Mouse (Mus musculus): ENCODE data around the gene Bpgm. TPM values are rescaled to one million over a fixed set of nuclear protein-coding genes. Genes with fewer than 3 reads are reported as not detected.

The Bpgm gene
- total and polyA plus RNA-seq, 3 experiments: 4.9 to 28.6 (median 14.5) TPM

DNA sequence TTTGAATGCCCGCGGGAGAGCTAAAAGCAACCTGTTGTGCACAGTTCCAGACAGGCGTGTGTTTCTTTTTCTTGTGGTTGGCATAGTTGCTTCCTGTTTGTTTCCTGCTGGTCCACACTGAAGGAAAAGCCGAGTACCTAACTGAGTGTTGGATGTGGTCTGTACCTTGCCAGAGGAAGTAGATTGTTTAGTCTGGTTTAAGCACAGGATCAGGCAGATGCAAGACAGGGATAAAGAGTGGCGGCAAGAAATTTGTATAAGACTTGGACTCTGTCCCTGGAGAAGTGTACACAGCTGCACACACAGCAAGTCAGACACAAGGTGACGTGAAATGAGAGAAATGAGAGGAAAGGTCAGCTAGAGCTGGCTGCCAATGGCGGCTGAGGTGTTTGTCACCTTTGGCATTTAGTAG is 19.1 kb downstream of the Bpgm start:
- TF ChIP-seq CTCF (IDR thresholded peaks at IDR 0.05; ENCODE audit: low read depth, low read length) (no peak), GATA2 (IDR thresholded peaks at IDR 0.05; ENCODE audit: borderline replicate concordance, low read depth, low read length) (no peak), TAL1 (conservative IDR thresholded peaks at IDR 0.05; ENCODE audit: low read depth, low read length) (no peak), POLR2AphosphoS5 (IDR thresholded peaks at IDR 0.05; ENCODE audit: insufficient replicate concordance, low read depth, low read length) (no peak), GATA1 (IDR thresholded peaks at IDR 0.05; ENCODE audit: borderline replicate concordance, low read length) (no peak)
- Histone ChIP-seq H3K4me3 (ENCODE audit: low read depth, low read length) (no peak overlapping the region), H3K4me1 (ENCODE audit: insufficient read depth, low read depth, low read length) (peaks cover 5% of the 10 kb centered on the region; the same call in 1 of the 2 replicates), H3K27me3 (ENCODE audit: insufficient read depth, low read length) (no peaks in the 10 kb centered on the region), H3K9me3 (replicated peaks) (no peaks in the 10 kb centered on the region), H3K36me3 (replicated peaks) (peaks cover 57% of the 10 kb centered on the region)
- ATAC-seq (ENCODE audit: extremely low read depth, insufficient number of reproducible peaks, low FRiP score, poor library complexity, severe bottlenecking) (no peak), DNase-seq (ENCODE audit: low spot score) (no peak)

DNA sequence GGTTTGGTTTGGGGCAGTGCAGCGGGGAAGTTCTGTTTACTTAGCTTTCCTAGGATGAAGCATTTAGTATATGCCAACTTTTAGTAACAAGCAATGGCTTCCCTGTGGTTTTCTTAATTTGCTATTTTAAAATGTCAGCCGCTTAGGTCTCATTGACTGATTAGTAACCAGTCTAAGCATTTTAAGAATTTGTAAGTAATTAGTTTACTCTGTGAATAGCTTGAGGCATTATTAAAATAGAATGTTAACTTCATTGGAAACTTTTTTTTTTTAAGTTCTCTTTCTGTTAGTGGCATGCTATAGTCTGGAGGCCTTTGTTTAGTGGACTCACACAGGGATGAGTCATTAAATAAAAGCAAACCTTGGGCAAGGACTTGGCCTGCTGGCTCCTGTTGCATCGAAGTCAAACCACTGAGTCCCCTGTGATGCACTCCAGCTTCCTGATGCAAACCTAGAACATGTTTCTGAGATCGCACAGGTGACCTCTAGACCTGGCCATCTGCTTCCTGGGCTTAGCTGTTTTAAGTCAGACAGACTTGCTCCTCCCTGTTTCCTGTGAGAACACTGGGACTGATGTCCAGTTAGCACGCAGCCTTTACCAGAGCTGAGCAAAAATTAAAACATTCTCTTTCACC is 22.1 kb downstream of the Bpgm start:
- peaks cover 7% of the 10 kb centered on the region; the same call in 1 of the 2 replicates for H3K4me1 ChIP-seq (ENCODE audit: insufficient read depth, low read depth, low read length)
- no peaks in the 10 kb centered on the region for H3K27me3 ChIP-seq (ENCODE audit: insufficient read depth, low read length)
- H3K4me3 ChIP-seq (ENCODE audit: low read depth, low read length): no peak overlapping the region
- TF ChIP-seq POLR2AphosphoS5 (IDR thresholded peaks at IDR 0.05; ENCODE audit: insufficient replicate concordance, low read depth, low read length) (no peak), CTCF (IDR thresholded peaks at IDR 0.05; ENCODE audit: low read depth, low read length) (no peak), GATA1 (IDR thresholded peaks at IDR 0.05; ENCODE audit: borderline replicate concordance, low read length) (no peak)
- ATAC-seq (ENCODE audit: extremely low read depth, insufficient number of reproducible peaks, low FRiP score, poor library complexity, severe bottlenecking) (no peak), DNase-seq (ENCODE audit: low spot score) (no peak)
- no peaks in the 10 kb centered on the region for H3K9me3 ChIP-seq (replicated peaks)
- peaks cover 50% of the 10 kb centered on the region for H3K36me3 ChIP-seq (replicated peaks)

DNA sequence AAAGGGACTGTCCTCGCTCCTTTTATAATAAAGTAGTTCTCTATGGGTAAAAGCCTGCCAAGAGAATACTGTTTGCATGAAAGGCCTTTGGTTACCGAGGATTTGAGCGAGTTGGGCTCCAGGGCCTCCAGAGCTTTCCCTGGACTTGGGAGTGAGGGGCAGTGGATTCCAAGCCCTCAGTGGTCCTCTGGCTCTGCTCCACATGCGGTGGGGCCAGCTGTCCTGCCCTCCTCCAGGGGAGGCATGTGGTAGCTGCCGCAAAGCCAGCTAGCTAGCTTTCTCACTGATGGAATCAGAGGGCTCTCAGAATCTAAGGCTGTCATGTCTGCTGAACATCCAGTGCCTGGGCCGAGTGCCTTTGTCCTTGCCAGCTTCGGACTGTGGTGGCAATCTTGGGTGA is 26.3 kb downstream of the Bpgm start:
- Histone ChIP-seq H3K36me3 (replicated peaks) (peaks cover 50% of the 10 kb centered on the region), H3K9me3 (replicated peaks) (no peaks in the 10 kb centered on the region), H3K4me1 (ENCODE audit: insufficient read depth, low read depth, low read length) (peaks cover 15% of the 10 kb centered on the region), H3K27me3 (ENCODE audit: insufficient read depth, low read length) (no peaks in the 10 kb centered on the region), H3K4me3 (ENCODE audit: low read depth, low read length) (no peak overlapping the region)
- ATAC-seq (ENCODE audit: extremely low read depth, insufficient number of reproducible peaks, low FRiP score, poor library complexity, severe bottlenecking) (no peak), DNase-seq (ENCODE audit: low spot score) (no peak)
- TF ChIP-seq POLR2AphosphoS5 (IDR thresholded peaks at IDR 0.05; ENCODE audit: insufficient replicate concordance, low read depth, low read length): no peak
- TF ChIP-seq GATA1 (IDR thresholded peaks at IDR 0.05; ENCODE audit: borderline replicate concordance, low read length): no peak
- no peak for TF ChIP-seq CTCF (IDR thresholded peaks at IDR 0.05; ENCODE audit: low read depth, low read length)
- no peak for TF ChIP-seq TAL1 (conservative IDR thresholded peaks at IDR 0.05; ENCODE audit: low read depth, low read length)
- no peak for TF ChIP-seq GATA2 (IDR thresholded peaks at IDR 0.05; ENCODE audit: borderline replicate concordance, low read depth, low read length)

DNA sequence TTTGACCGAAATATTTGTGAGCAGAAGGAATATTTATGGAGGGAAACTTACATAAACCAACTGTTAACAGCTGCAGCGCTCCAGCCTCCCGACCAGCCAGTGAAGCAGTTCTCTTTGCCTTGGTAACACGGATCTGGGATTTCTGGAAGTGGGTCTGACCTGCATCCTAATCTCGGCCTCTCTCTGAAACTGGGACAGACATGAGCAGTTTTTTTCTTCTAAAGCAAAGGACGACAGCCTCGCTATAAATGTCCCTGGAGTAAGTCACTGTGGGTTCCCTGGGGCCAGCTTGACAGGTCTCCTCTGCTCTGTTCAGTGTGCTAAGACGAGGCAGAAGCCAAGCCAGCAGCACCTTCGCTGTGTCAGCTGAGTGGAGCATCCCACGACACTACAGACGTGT is 29.9 kb downstream of the Bpgm start:
- Histone ChIP-seq H3K4me3 (ENCODE audit: low read depth, low read length) (no peak overlapping the region), H3K9me3 (replicated peaks) (no peaks in the 10 kb centered on the region), H3K4me1 (ENCODE audit: insufficient read depth, low read depth, low read length) (peaks cover 30% of the 10 kb centered on the region), H3K36me3 (replicated peaks) (peaks cover 34% of the 10 kb centered on the region), H3K27me3 (ENCODE audit: insufficient read depth, low read length) (no peaks in the 10 kb centered on the region)
- ATAC-seq (ENCODE audit: extremely low read depth, insufficient number of reproducible peaks, low FRiP score, poor library complexity, severe bottlenecking) (no peak), DNase-seq (ENCODE audit: low spot score) (no peak)
- TF ChIP-seq GATA1 (IDR thresholded peaks at IDR 0.05; ENCODE audit: borderline replicate concordance, low read length) (no peak), POLR2AphosphoS5 (IDR thresholded peaks at IDR 0.05; ENCODE audit: insufficient replicate concordance, low read depth, low read length) (no peak), TAL1 (conservative IDR thresholded peaks at IDR 0.05; ENCODE audit: low read depth, low read length) (no peak), CTCF (IDR thresholded peaks at IDR 0.05; ENCODE audit: low read depth, low read length) (no peak), GATA2 (IDR thresholded peaks at IDR 0.05; ENCODE audit: borderline replicate concordance, low read depth, low read length) (no peak)

DNA sequence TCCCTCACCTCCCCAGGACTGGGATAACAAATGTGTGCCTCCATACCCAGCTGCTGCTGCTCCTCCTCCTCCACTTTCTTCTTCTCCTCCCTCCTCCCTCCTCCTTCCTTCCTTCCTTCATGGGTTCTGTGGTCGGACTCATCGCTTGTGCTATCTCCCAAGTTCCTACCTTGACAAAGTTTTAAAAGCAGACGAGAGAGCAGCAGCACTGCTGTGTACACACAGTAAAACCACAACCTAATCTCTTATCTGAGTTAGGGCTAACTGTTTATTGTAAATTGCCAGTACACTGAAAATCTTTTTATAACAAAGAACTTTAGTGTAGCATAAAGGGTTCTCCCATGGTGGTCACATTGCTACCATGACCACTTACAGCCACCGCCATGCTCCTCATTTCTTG is 31.6 kb downstream of the Bpgm start:
- H3K4me1 ChIP-seq (ENCODE audit: insufficient read depth, low read depth, low read length): peaks cover 28% of the 10 kb centered on the region
- ATAC-seq (ENCODE audit: extremely low read depth, insufficient number of reproducible peaks, low FRiP score, poor library complexity, severe bottlenecking) (peak; percentile 61), DNase-seq (ENCODE audit: low spot score) (no peak)
- H3K27me3 ChIP-seq (ENCODE audit: insufficient read depth, low read length): no peaks in the 10 kb centered on the region
- TF ChIP-seq TAL1 (conservative IDR thresholded peaks at IDR 0.05; ENCODE audit: low read depth, low read length) (no peak), CTCF (IDR thresholded peaks at IDR 0.05; ENCODE audit: low read depth, low read length) (no peak), GATA1 (IDR thresholded peaks at IDR 0.05; ENCODE audit: borderline replicate concordance, low read length) (no peak), POLR2AphosphoS5 (IDR thresholded peaks at IDR 0.05; ENCODE audit: insufficient replicate concordance, low read depth, low read length) (no peak), GATA2 (IDR thresholded peaks at IDR 0.05; ENCODE audit: borderline replicate concordance, low read depth, low read length) (no peak)
- peaks cover 28% of the 10 kb centered on the region for H3K36me3 ChIP-seq (replicated peaks)
- H3K4me3 ChIP-seq (ENCODE audit: low read depth, low read length): peak overlapping the region; percentile 37; the same call in 1 of the 2 replicates
- no peaks in the 10 kb centered on the region for H3K9me3 ChIP-seq (replicated peaks)

DNA sequence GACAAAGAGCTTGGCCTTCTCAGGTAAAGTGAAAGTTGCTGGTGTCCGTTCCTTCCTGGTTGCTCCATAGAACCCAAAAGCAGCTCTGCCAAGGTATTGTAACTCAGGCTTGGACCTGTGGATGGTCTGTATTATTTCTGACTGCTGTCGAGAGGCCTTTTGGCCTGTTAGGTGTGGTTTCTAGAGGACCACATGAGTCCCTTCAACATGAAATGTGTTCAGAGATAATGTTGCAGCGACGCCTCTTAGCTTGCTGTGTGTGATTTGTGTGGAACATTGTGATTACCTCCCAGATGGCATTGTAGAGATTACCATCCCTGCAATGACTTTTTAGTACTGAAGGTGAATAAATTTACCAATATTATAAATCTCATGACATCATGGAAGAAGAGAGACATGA is 32.0 kb downstream of the Bpgm start:
- H3K4me3 ChIP-seq (ENCODE audit: low read depth, low read length): peak overlapping the region; percentile 37; the same call in 1 of the 2 replicates
- H3K4me1 ChIP-seq (ENCODE audit: insufficient read depth, low read depth, low read length): peaks cover 28% of the 10 kb centered on the region
- no peaks in the 10 kb centered on the region for H3K27me3 ChIP-seq (ENCODE audit: insufficient read depth, low read length)
- no peak for DNase-seq (ENCODE audit: low spot score)
- TF ChIP-seq TAL1 (conservative IDR thresholded peaks at IDR 0.05; ENCODE audit: low read depth, low read length) (peak; percentile 47; the same call in 1 of the 2 replicates), GATA1 (IDR thresholded peaks at IDR 0.05; ENCODE audit: borderline replicate concordance, low read length) (no peak)
- H3K9me3 ChIP-seq (replicated peaks): no peaks in the 10 kb centered on the region
- peaks cover 27% of the 10 kb centered on the region for H3K36me3 ChIP-seq (replicated peaks)
- ATAC-seq (ENCODE audit: extremely low read depth, insufficient number of reproducible peaks, low FRiP score, poor library complexity, severe bottlenecking): peak; percentile 56

Data from G1E (cell line).